Mouse (Mus musculus): ENCODE measurements around the gene Trmt10a. TPM values are rescaled to one million over a fixed set of nuclear protein-coding genes. Genes with fewer than 3 reads are reported as not detected.
A peak's percentile ranks its signal among the peaks of the same experiment; 100 is the strongest.

Trmt10a gene
- total and polyA plus RNA-seq, 2 experiments, result 1.0 to 3.8 TPM

DNA sequence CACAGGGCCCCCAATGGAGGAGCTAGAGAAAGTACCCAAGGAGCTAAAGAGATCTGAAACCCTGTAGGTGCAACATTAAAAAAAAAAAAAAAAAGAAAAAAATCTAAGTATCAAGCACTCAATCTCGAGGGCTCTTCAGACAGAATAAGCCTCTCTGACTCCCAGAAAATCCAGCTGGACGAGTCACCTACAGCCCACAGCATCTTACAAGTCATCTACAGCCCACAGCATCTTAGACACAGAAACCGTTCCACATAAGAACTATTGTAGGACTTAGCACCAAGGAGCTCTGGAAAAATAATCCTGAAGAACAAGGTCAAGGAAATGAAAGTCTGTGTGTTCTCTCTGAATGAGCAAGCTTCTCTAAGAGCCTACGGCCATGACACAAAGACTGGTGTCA, 41.3 kb upstream of the Trmt10a start:
- Histone ChIP-seq H3K27me3 (ENCODE audit: control insufficient read depth, insufficient read depth, low read length) (no peaks in the 10 kb centered on the region), H3K4me3 (ENCODE audit: insufficient read depth, low read depth, low read length) (no peak overlapping the region), H3K4me1 (ENCODE audit: control insufficient read depth, insufficient read depth, low read length) (no peaks in the 10 kb centered on the region), H3K36me3 (ENCODE audit: control insufficient read depth, insufficient read depth, low read length) (peaks cover 61% of the 10 kb centered on the region), H3K79me2 (ENCODE audit: control insufficient read depth, insufficient read depth, low read length) (no peaks in the 10 kb centered on the region; the same call in 1 of the 2 replicates), H3K27ac (replicated peaks; ENCODE audit: insufficient read depth, low read depth, low read length) (no peak overlapping the region), H3K9ac (ENCODE audit: low read depth, low read length) (no peak overlapping the region)
- 87% methylated on average over 4 of the region's 4 CpGs for WGBS
- no peak for TF ChIP-seq CTCF (IDR thresholded peaks at IDR 0.05; ENCODE audit: low read depth, low read length)
- no peak for DNase-seq (ENCODE audit: extremely low read depth, low read depth, low spot score)

DNA sequence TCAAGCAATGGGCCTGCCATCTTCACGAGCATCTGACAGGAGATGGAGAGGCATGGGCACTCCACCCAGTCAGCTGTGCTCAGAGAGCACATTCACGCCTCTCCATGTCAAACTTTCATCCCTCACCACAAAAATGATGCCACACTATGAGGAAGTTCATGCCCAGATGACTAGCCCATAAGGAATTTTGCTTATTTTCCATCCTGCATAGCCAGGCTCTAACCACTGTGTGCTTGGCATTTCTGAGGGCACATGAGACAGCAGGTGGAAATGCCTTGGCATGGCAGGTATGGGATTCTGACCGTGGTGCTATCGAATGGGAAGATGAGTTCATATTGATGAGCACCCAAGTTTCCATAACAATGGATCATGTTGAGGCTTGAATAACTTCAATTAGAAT, 39.6 kb upstream of the Trmt10a start:
- no peaks in the 10 kb centered on the region; the same call in 1 of the 2 replicates for H3K79me2 ChIP-seq (ENCODE audit: control insufficient read depth, insufficient read depth, low read length)
- H3K27ac ChIP-seq (replicated peaks; ENCODE audit: insufficient read depth, low read depth, low read length), result no peak overlapping the region
- no peak for TF ChIP-seq CTCF (IDR thresholded peaks at IDR 0.05; ENCODE audit: low read depth, low read length)
- no peak for TF ChIP-seq POLR2A (IDR thresholded peaks at IDR 0.05; ENCODE audit: extremely low read depth, insufficient read depth, low read length)
- peaks cover 59% of the 10 kb centered on the region for H3K36me3 ChIP-seq (ENCODE audit: control insufficient read depth, insufficient read depth, low read length)
- H3K4me3 ChIP-seq (ENCODE audit: insufficient read depth, low read depth, low read length), result no peak overlapping the region
- no peak for DNase-seq (ENCODE audit: extremely low read depth, low read depth, low spot score)
- H3K9ac ChIP-seq (ENCODE audit: low read depth, low read length), result no peak overlapping the region
- WGBS, result 95% methylated on average over 4 of the region's 4 CpGs
- H3K4me1 ChIP-seq (ENCODE audit: control insufficient read depth, insufficient read depth, low read length), result no peaks in the 10 kb centered on the region
- H3K27me3 ChIP-seq (ENCODE audit: control insufficient read depth, insufficient read depth, low read length), result no peaks in the 10 kb centered on the region

DNA sequence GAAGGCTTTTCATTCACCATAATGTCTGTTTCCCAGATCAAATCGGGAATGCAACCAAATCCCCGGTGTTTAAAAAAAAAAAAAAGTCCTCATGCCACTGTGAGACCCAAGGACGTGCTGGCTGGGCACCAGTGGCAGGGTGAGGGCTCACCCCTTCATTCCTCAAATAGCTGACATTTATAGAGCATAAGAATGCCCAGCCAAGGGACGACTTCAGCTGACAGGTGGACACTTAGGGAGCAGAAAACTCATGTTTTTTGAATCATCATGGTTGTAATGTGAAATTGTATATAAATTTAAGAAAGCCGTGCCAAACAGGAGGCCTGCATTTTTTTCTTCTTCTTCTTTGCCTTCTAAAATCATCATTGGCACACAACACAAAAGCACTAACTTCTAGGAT, 38.2 kb upstream of the Trmt10a start:
- peaks cover 62% of the 10 kb centered on the region for H3K36me3 ChIP-seq (ENCODE audit: control insufficient read depth, insufficient read depth, low read length)
- no peak overlapping the region for H3K9ac ChIP-seq (ENCODE audit: low read depth, low read length)
- WGBS, result 81% methylated on average over 5 of the region's 5 CpGs
- DNase-seq (ENCODE audit: extremely low read depth, low read depth, low spot score), result no peak
- no peak overlapping the region for H3K27ac ChIP-seq (replicated peaks; ENCODE audit: insufficient read depth, low read depth, low read length)
- no peak for TF ChIP-seq CTCF (IDR thresholded peaks at IDR 0.05; ENCODE audit: low read depth, low read length)
- TF ChIP-seq POLR2A (IDR thresholded peaks at IDR 0.05; ENCODE audit: extremely low read depth, insufficient read depth, low read length), result no peak
- no peaks in the 10 kb centered on the region; the same call in 1 of the 2 replicates for H3K79me2 ChIP-seq (ENCODE audit: control insufficient read depth, insufficient read depth, low read length)
- no peaks in the 10 kb centered on the region for H3K4me1 ChIP-seq (ENCODE audit: control insufficient read depth, insufficient read depth, low read length)
- no peaks in the 10 kb centered on the region for H3K27me3 ChIP-seq (ENCODE audit: control insufficient read depth, insufficient read depth, low read length)
- no peak overlapping the region for H3K4me3 ChIP-seq (ENCODE audit: insufficient read depth, low read depth, low read length)

- H3K9ac ChIP-seq (ENCODE audit: low read depth, low read length), result no peak overlapping the region
- H3K79me2 ChIP-seq (ENCODE audit: control insufficient read depth, insufficient read depth, low read length), result no peaks in the 10 kb centered on the region; the same call in 1 of the 2 replicates
- peak; percentile 81 for DNase-seq (ENCODE audit: extremely low read depth, low read depth, low spot score)
- 61% methylated on average over 10 of the region's 10 CpGs for WGBS
- H3K4me3 ChIP-seq (ENCODE audit: insufficient read depth, low read depth, low read length), result no peak overlapping the region
- H3K27ac ChIP-seq (replicated peaks; ENCODE audit: insufficient read depth, low read depth, low read length), result no peak overlapping the region
- H3K4me1 ChIP-seq (ENCODE audit: control insufficient read depth, insufficient read depth, low read length), result no peaks in the 10 kb centered on the region
- H3K27me3 ChIP-seq (ENCODE audit: control insufficient read depth, insufficient read depth, low read length), result no peaks in the 10 kb centered on the region
- TF ChIP-seq POLR2A (IDR thresholded peaks at IDR 0.05; ENCODE audit: extremely low read depth, insufficient read depth, low read length) (no peak), CTCF (IDR thresholded peaks at IDR 0.05; ENCODE audit: low read depth, low read length) (no peak)
- peaks cover 73% of the 10 kb centered on the region for H3K36me3 ChIP-seq (ENCODE audit: control insufficient read depth, insufficient read depth, low read length)
These were observed 36.4 kb upstream of the Trmt10a start for GRCm38 (mm10) chr3:138106887-138107286.

DNA sequence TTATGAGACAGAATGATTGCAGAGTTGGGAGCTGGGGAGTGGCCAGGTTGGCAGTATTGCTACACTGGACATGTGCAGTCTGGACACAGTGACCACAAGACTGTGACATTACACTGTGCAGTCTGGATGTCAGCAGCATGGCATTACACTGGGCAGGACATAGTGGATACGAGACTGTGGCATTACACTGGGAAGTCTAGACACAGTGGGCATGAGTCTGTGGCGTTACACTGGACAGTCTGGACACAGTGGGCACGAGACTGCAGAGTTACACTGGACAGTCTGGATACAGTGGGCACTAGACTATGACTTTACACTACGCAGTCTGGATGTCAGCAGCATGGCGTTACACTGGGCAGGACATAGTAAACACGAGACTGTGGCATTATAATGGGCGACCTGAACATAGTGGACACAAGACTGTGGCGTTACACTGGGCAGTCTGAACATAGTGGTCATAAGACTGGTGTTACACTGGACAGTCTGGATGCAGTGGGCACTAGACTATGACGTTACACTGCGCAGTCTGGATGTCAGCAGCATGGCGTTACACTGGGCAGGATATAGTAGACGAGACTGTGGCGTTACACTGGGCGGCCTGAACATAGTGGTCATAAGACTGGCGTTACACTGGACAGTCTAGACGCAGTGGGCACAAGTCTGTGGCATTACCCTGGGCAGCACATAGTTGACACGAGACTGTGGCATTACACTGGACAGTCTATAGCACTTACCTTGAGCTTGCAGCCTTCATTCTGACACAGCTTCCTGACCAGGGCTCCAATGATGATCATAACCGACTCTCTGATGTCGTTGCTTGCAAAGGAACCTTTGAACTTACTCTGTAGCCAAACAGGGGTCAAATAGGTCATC, 32.1 kb upstream of the Trmt10a start:
- H3K27ac ChIP-seq (replicated peaks; ENCODE audit: insufficient read depth, low read depth, low read length), result no peak overlapping the region
- TF ChIP-seq CTCF (IDR thresholded peaks at IDR 0.05; ENCODE audit: low read depth, low read length) (no peak), POLR2A (IDR thresholded peaks at IDR 0.05; ENCODE audit: extremely low read depth, insufficient read depth, low read length) (no peak)
- DNase-seq (ENCODE audit: extremely low read depth, low read depth, low spot score), result peak; percentile 71
- H3K27me3 ChIP-seq (ENCODE audit: control insufficient read depth, insufficient read depth, low read length), result no peaks in the 10 kb centered on the region
- H3K36me3 ChIP-seq (ENCODE audit: control insufficient read depth, insufficient read depth, low read length), result peaks cover 73% of the 10 kb centered on the region
- H3K79me2 ChIP-seq (ENCODE audit: control insufficient read depth, insufficient read depth, low read length), result no peaks in the 10 kb centered on the region
- H3K4me1 ChIP-seq (ENCODE audit: control insufficient read depth, insufficient read depth, low read length), result no peaks in the 10 kb centered on the region
- H3K9ac ChIP-seq (ENCODE audit: low read depth, low read length), result no peak overlapping the region
- 85% methylated on average over 19 of the region's 19 CpGs for WGBS
- no peak overlapping the region for H3K4me3 ChIP-seq (ENCODE audit: insufficient read depth, low read depth, low read length)

DNA sequence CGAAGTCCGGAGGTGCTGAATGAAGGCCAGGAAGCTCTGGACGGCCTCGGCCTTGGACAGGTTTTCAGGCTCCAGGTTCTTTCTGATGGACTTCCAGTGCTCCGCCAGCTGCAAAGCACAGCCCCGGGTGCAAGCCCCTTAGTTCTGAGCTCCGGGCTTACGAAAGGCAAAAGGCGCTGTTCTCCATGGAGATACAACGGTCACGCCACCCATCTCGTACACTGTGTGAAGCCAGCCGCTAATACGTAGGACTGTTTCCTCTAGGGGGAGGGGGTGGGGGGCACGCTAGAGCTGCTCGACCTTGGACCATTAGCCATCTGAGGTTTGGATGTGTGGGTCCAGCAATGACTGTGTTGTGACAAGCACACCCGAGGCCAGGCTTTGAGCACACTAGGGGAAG, 29.1 kb upstream of the Trmt10a start:
- no peaks in the 10 kb centered on the region for H3K4me1 ChIP-seq (ENCODE audit: control insufficient read depth, insufficient read depth, low read length)
- no peaks in the 10 kb centered on the region for H3K27me3 ChIP-seq (ENCODE audit: control insufficient read depth, insufficient read depth, low read length)
- H3K9ac ChIP-seq (ENCODE audit: low read depth, low read length), result no peak overlapping the region
- TF ChIP-seq POLR2A (IDR thresholded peaks at IDR 0.05; ENCODE audit: extremely low read depth, insufficient read depth, low read length), result no peak
- no peak for TF ChIP-seq CTCF (IDR thresholded peaks at IDR 0.05; ENCODE audit: low read depth, low read length)
- H3K36me3 ChIP-seq (ENCODE audit: control insufficient read depth, insufficient read depth, low read length), result peaks cover 80% of the 10 kb centered on the region
- no peak overlapping the region for H3K4me3 ChIP-seq (ENCODE audit: insufficient read depth, low read depth, low read length)
- no peaks in the 10 kb centered on the region; the same call in 1 of the 2 replicates for H3K79me2 ChIP-seq (ENCODE audit: control insufficient read depth, insufficient read depth, low read length)
- WGBS, result 86% methylated on average over 17 of the region's 17 CpGs
- DNase-seq (ENCODE audit: extremely low read depth, low read depth, low spot score), result no peak
- no peak overlapping the region for H3K27ac ChIP-seq (replicated peaks; ENCODE audit: insufficient read depth, low read depth, low read length)

Measured in liver, adult 2 months (tissue).